Mouse (Mus musculus) v-Abl transformed pro-B cells (cell line): Measurements from ENCODE around the gene Prl7c1.
"Not testable (repeated sequence)": the region's sequence is repeated elsewhere in the genome, so short reads cannot be mapped to it uniquely, and the experiment has no call there.

ENCODE experiments used
- in situ Hi-C, 2 experiments: fragments of 400-800 bp; cut with MboI; formaldehyde crosslinking; loops; one replicate each; pipeline ENCODE4 v1.15.1; 2025; ENCODE audit not compliant: unreplicated experiment in 2 of 2

The Prl7c1 gene

DNA sequence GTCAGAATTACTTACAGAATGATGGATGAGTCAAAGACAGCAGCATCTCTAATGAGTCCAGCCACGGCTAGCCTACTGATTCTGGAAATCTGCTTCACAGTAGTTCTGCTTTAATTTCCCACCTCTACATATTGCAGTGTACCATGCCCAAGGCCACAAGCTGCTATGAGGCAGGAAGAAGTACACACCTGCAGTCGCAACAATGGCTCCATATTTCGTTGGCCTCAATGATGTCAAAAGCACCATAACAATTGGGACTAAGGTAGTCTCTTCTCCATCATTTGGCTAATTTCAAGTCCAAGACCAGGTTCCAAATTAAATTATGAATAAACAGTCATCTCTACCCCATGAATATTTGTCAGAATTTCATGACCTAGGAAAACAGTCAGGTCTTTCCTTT, at the start of gene Prl7c1:
Gene Prl7c1, minus strand, starts transcription at position 101 of the 400 bp plus-strand sequence.
- in situ Hi-C loops = not testable (repeated sequence)

DNA sequence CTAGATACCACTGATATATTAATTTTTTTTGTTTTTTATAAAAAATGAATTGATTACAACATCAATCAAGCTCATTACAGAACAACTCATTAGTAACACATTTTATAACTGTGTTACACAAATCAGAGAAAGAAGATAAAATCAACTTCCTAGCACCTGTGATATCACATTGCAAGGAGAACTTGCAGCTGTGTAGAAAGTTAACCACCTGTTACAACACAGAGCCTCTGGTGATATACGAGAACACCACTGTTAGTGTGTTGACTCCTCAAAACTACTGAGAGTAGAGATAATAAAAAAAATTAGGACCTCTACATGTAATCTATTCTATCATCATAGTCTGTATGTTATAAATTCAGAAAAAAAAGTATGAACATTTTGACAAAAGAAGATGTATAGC, 22.2 kb upstream of the Prl7c1 start:
- in situ Hi-C loops = no loop called here

DNA sequence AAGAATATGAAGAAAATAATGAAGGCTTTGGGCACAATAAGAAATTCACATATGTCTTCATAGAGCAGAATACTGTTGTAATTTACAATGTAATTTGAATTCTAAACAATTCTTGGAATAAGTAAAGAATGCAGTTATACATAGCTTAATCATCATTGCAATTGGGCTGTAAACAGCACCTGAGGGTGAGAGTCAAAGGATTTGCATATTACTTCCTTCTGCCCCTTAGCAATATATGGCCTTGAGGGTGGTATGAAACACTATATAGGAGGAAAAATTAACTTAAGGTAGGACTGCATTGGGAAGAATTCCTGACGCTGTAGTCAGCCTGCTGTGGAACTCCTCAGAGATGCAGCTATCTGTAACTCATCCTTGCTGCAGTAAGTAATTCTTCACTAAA, 20.8 kb upstream of the Prl7c1 start, which contains the start of gene Prl2a1:
Gene Prl2a1, plus strand, starts transcription at position 301 of the 400 bp plus-strand sequence.
- in situ Hi-C loops = no loop called here

DNA sequence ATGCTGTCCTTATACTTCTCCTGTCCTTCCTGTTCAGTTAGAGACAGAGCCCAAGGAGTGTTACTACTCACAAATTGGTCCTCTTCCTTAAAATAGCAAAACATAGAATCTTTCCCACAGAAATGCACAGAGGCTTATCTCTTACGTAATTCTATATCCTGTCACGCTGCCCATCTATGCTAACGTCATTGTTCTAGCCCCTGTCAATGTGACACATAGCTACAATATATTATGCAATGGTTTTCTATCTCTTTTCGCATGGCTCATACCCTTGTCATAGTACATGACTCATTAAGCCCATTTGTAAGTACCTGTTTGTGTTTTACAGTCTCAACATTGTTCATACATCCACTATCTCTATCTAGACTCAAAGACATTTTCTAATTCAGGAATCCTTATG, 18.7 kb upstream of the Prl7c1 start:
- in situ Hi-C loops = no loop called here

DNA sequence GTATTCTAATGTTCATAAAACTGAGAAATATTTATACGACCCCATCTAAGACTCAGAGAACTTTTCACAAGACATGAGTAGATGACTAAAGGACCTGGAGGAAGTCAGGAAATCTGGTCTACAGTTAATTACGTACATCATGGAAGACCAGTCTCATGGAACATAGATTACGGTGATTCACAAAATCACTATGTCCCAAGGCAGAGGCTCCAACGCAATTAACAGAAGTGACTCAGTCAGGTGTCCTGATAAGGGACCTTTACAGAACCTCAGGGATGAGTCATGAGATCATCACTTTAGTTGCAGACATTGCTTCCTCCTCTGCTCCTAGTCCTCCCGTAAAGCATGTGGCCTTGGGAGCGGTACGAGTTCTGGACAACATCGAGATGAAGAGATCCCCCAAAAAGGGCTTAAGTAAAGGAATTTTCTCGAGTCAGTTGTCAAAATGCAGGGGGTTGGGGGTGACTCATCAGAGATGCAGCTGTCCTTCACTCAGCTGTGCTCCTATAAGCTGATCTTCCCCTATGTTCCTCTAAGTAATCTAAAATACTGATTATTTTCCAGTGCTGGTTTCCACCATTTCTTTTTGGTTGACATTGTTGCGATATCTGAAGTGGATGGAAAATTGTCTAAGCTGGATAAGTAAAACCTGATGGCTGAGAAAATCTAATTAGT, 46.0 kb downstream of the Prl7c1 start:
- in situ Hi-C loops = no loop called here

DNA sequence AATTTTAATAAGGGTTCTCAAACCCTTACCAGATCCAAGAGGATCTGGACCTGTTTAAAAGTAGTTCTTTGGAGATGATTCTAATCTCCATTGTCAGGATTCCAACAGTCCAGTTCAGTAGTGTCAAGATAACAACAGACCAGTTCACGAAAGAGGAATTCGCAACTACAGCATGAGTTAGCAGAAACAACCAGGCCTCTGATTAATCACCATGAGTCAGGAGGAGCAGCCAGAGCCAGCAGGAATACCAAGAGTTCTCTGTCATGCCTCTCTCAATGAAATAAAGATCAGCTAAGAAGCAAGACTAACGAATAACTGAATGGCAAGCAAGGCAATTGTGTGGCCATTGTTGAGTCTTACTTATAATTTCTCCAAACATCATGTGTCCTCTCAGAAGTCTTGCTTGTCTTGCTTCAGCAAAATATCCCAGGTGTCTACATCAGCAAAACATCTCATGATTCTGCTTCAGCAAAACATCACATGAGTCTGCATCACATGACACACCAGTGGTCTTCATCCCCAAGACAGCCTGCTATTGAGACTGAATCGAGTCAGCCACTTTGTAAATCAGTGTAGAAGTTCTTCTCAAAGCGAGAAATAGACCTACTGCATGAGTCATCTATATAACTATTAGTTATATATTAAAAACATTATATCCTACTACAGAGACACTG, 50.2 kb downstream of the Prl7c1 start:
- in situ Hi-C loops = not testable (repeated sequence)

DNA sequence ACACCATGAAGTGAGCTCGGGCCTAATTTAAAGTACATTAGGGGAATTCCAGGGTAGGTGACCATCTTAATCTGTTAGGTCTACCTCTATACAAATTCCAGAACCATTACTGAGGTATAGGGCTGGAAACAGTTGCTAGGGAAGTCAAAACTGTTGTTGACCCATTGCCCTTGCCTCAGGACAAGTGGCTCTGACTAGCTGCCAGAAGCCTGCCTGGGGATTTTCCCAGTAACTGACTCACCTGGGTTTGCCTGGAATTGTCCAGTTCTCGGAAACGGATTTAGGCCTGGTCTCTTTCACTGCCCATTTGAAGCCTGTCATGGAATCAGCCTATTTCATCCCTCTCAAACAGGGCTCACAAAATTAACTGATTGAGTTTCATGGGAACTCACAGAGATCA, 55.5 kb downstream of the Prl7c1 start:
- in situ Hi-C loops = not testable (repeated sequence)
